Mouse (Mus musculus): ENCODE measurements around the gene Ppp5c.

The Ppp5c gene

DNA sequence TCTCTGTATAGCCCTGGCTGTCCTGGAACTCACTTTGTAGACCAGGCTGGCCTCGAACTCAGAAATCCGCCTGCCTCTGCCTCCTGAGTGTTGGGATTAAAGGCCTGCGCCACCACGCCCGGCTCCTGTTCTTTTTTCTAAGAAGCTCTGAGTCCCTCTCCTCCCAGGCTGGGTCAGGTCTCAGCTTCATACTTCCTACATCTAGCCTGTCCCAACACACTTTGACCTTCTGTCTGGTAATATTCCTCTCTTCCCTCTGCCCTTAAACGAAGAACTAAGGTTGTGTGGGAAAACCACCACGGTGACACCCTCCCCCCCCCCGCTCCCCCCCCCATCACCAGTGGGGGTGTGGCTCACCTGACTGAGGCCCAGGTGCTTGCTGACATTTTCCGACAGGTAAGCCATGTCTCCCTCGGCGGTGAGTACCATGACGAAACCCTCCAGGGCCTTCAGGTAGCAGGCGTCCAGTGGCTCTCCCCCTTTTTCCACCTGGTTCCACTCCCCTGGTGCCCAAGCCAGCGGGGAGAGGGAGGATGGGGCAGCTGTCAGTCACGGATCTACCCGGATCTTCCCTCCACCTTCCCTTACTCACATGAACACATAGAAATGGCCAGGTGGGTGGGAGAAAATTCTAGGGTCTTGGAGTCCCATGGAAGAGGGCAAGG is 26.7 kb upstream of the Ppp5c start:
- DNase-seq (ENCODE audit: low read depth), result no peak

GRCm38 (mm10) chr7:17050933-17051594 is 23.3 kb upstream of the Ppp5c start:
- peak; percentile 80 for DNase-seq (ENCODE audit: low read depth)

- no peak for DNase-seq (ENCODE audit: low read depth)
Measured at GRCm38 (mm10) chr7:17050491-17050890, 22.8 kb upstream of the Ppp5c start.

- no peak for DNase-seq (ENCODE audit: low read depth)
Measured at GRCm38 (mm10) chr7:17048431-17049190, 20.9 kb upstream of the Ppp5c start.

GRCm38 (mm10) chr7:17047041-17047682 is 19.4 kb upstream of the Ppp5c start:
- DNase-seq (ENCODE audit: low read depth), result no peak

GRCm38 (mm10) chr7:17045743-17046142 is 18.0 kb upstream of the Ppp5c start:
- no peak for DNase-seq (ENCODE audit: low read depth)

DNA sequence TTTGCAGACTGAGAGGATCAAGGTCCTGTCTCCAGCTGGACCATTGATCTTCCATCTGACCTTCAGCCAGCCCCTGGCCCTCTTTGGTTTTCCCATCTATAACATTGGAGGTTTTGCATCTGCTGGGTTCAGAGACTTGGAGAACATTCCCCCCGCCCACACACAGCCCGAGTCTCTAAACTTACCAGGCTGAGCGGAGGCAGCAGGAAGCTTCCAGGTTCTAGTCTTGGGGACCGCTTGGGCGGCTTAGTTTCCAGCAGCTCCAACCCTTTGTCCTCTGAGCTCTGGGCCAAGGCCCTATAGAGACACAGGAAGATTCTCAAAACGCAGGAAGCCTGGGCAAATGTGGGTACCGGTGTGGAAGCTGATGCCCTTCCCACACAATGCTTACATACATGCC is 11.6 kb upstream of the Ppp5c start:
- no peak for DNase-seq (ENCODE audit: low read depth)

DNA sequence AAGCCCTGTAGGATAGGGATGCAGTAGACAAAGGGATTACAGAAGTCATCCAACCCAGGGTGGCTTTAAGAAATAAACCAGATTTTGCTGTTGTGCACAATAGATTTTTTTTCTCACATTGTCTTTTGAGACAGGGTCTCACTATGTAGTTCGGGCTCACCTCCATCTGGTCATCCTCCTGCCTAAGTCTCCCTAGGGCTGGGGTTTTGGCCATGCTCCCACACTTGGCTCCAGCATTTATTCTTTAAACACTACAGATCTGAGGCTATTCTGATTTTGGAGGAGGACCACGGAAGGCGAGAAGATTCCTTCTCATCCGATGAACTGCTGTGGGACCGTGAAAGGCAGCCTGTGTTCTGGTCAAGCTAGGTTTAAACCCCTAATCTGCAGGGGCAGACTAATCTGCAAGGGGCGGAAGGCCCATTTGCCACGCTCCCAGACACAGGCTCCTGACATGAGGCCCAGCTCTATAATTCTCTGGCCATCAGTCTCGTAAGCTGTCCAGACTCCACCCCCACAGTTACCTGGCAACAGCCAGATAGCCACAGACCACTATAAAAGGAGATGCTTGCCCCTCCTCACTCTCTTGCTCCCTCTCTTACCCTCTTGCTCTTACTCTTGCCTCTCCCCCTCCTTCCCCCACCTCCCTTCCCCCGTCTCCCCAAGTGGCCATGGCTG is 10.4 kb upstream of the Ppp5c start:
- DNase-seq (ENCODE audit: low read depth), result no peak

GRCm38 (mm10) chr7:17030239-17030638 is 2.5 kb upstream of the Ppp5c start:
- DNase-seq (ENCODE audit: low read depth), result peak; percentile 34

- DNase-seq (ENCODE audit: low read depth), result no peak
Measured at GRCm38 (mm10) chr7:17028923-17029322, 1.2 kb upstream of the Ppp5c start.

GRCm38 (mm10) chr7:17026710-17027587 is 775 bp downstream of the Ppp5c start:
- peak; percentile 82 for DNase-seq (ENCODE audit: low read depth)

- DNase-seq (ENCODE audit: low read depth), result peak; percentile 28
Measured at GRCm38 (mm10) chr7:17025896-17026622, 1.7 kb downstream of the Ppp5c start.

DNA sequence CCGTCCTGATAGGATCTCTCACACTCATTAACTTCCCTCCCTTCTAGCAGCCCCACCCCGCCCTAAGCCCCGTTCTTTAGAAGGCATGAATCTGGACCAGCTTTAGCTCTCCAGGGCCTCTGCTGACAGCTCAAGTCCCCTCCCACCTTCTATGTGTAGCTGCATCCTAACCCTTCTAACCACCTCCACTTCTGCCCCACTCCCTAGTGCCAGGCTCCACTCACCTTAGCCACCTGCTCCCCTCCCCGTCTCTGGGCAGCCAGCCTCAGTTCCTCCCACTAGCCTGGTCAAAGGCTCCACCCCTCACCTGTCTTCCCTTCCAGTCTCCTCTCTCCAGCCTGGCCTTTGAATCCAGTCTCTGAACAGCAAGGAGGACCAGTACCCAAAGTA is 2.2 kb downstream of the Ppp5c start:
- DNase-seq (ENCODE audit: low read depth), result peak; percentile 46

DNA sequence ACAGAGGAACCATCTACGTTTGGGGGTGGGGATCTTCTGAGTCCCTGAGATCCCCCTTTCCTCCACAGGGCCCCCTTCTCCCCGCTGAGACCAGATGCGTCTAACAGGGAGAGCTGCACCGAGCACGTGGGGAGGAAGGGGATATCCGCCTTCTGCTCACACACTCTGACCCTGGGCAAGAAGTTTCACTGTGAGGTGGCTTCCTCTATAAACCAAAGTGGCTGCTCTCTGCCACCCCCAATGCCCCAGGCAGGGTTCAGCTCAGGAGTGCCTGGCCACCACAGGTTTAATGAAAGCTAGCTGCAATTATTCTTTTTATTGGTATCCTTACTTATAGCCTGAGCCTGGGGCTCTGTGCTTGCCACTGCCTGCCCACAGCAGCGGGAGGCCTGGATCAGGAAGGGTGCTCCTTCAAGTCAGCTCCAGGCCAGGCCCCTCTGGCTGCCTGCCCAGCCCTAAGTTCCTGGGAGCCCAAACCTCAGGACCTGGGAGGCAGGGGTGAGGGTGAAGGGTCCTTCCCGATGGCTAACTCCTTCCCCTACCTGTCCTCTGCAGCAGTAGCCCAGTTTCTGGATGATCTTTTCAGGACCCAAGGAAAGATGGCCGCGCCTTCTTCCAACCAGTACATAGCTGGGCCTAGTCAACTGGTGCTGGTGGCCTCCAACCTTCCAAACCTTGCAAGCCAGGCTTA is 2.8 kb downstream of the Ppp5c start:
- peak; percentile 69 for DNase-seq (ENCODE audit: low read depth)

GRCm38 (mm10) chr7:17024141-17024540 is 3.6 kb downstream of the Ppp5c start:
- no peak for DNase-seq (ENCODE audit: low read depth)

DNA sequence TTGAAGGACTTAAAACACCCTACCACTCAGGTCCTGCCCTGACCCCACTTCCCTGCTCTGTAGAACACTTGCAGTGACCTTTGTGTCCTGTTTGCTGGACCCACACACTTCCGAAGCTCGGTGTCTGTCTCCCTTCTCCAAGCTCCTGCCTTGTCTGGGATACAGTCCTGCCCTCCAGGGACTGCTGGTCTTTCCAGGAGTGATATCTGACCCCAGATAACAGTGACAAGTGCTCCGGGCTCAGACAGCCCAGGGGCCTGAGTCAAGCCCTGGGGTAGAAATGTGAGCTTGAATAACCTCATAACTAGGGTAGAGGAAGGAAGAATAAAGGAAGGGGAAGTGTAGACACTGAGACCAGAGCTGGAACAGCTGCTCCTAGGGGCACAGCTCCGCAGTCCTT is 4.0 kb downstream of the Ppp5c start:
- DNase-seq (ENCODE audit: low read depth), result no peak

GRCm38 (mm10) chr7:17022176-17022575 is 5.5 kb downstream of the Ppp5c start:
- DNase-seq (ENCODE audit: low read depth), result no peak

DNA sequence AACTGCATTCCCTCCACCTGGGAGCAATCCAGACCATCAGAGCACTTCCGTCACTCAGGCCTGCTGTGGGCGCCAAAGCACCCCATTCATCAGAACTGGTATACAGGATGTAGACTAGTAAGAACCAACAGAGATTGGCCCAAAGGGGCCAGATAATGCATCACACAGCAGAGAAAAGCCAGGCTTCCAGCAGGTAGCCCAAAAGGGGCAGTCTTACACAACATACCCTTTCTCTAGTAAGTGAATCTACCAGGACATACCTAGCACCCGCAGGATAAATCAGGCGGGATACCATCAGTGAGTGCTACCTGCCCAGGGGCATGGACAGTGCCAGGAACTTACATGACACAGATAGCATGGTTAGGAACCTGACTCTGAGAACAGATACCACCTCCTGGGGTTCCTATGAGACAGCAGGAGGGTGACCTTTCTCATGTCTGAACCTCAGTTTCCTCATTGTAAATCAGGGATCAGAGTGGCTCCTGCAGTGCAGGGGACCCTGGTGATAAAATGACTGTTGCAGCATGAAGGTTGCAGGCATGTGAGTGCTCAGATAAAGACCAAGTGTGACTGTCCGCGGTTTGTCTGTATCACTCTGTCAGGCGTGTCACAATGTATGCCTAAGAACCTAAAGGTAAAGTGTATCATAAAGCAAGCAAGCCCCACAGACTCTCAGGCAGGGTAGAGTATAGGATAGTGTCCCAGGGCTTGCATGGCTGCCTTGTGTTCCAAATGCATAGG is 8.1 kb downstream of the Ppp5c start:
- no peak for DNase-seq (ENCODE audit: low read depth)

DNA sequence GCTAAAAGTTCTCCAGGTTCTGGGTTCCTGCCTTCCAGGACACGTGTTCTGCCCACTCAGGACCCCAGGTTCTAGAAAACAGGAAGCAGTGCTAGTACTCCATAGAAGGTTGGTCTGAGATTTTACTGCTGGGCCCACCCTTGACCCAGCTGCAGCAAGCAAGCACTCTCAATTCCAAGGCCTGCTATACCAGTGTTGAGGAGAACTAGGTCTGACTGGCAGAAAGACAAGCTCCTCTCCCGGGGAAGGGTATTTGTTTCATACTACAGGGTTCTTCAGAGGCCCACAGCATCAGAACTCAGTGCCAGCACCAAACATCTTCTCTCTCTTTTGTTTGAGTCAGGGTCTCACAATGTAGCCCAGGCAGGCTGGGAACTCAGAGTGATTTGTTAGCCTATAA is 9.8 kb downstream of the Ppp5c start:
- no peak for DNase-seq (ENCODE audit: low read depth)

All from induced T-regulatory cell, adult 2 months (primary cell).